Mouse (Mus musculus) embryonic facial prominence, embryonic 14.5 days (tissue): ENCODE results near the gene Taar8b. TPM values are rescaled to one million over a fixed set of nuclear protein-coding genes. Genes with fewer than 3 reads are reported as not detected.
"Not testable (repeated sequence)": the region's sequence is repeated elsewhere in the genome, so short reads cannot be mapped to it uniquely, and the experiment has no call there.

Experiments used
- ATAC-seq: fragments of 200-750 bp; cut with Nextera tagmentation; 2 replicates; pipeline ENCODE4 v1.8.0; 2017; ENCODE audit warnings: low read depth, moderate number of reproducible peaks, moderate TSS enrichment
- DNase-seq: peaks from one replicate; pipeline ENCODE4 v3.0.0-alpha.2; 2015; ENCODE audit warnings: low spot score
- H3K27ac ChIP-seq: fragments of 300-500 bp; sonication (generic); replicated peaks from 2 replicates; pipeline ENCODE4 v1.5.1; 2014; ENCODE audit warnings: low read depth, mild to moderate bottlenecking, low read length, moderate library complexity
- H3K27me3 ChIP-seq: fragments of 300-500 bp; sonication (generic); replicated peaks from 2 replicates; pipeline ENCODE4 v1.6.1; 2014; ENCODE audit warnings: low read length; ENCODE audit not compliant: control insufficient read depth, insufficient read depth
- H3K36me3 ChIP-seq: fragments of 300-500 bp; sonication (generic); 2 replicates; pipeline ENCODE4 v1.6.1; 2014; ENCODE audit warnings: low read length, mixed read lengths; ENCODE audit not compliant: control insufficient read depth, insufficient read depth
- H3K4me1 ChIP-seq: fragments of 300-500 bp; sonication (generic); 2 replicates; pipeline ENCODE4 v1.6.1; 2014; ENCODE audit warnings: antibody characterized with exemption, low read length; ENCODE audit not compliant: control insufficient read depth, insufficient read depth
- H3K4me2 ChIP-seq: fragments of 300-500 bp; sonication (generic); 2 replicates; pipeline ENCODE4 v1.6.1; 2014; ENCODE audit warnings: low read depth, mild to moderate bottlenecking, low read length, moderate library complexity, mixed read lengths
- H3K4me3 ChIP-seq: fragments of 300-500 bp; sonication (generic); 2 replicates; pipeline ENCODE4 v1.5.1; 2014; ENCODE audit warnings: low read depth, mild to moderate bottlenecking, low read length
- H3K9ac ChIP-seq: fragments of 300-500 bp; sonication (generic); 2 replicates; pipeline ENCODE4 v1.6.1; 2014; ENCODE audit warnings: low read depth, mild to moderate bottlenecking, low read length, moderate library complexity, mixed read lengths
- H3K9me3 ChIP-seq: fragments of 300-500 bp; sonication (generic); 2 replicates; pipeline ENCODE4 v1.6.1; 2016; ENCODE audit warnings: low read length; ENCODE audit not compliant: control insufficient read depth
- WGBS: fragments of 180-500 bp; shearing (Covaris S2); extraction: QIAGEN DNeasy Blood & Tissue Kit; methylation state at CpG from one replicate; pipeline ENCODE4 v1.1.7; 2014; 5-methylcytosine and 5-hydroxymethylcytosine counted together
- polyA plus RNA-seq: library from polyadenylated mRNA; unstranded; fragments of >200 nt; fragmentation: Nextera tagmentation; extraction: Ambion mirVana; gene quantifications from 2 replicates; pipeline ENCODE4 v1.2.1, GENCODE M21; 2014

The Taar8b gene
- polyA plus RNA-seq, 1 experiment from 2014 or later = not detected

DNA sequence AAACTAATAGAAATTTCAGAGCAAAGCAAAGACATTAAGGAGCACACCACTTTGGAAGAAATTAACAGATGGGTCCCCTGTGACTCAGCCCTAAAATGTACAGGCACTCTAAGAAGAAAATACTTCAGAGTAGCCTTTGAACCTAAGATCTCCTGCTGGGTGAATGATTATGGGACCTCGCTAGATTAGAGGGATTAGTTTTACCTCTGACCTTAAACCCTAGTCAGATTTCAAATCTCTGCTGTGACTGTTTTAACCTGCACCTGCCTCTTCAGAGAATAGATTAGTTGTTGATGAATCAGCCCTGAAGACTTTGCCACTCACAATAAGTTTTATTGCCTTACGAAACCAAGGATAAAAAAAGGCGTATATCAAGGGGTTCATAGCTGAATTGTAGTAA, 16.1 kb upstream of the Taar8b start:
- no peak for DNase-seq
- Histone ChIP-seq H3K36me3 (no peaks in the 10 kb centered on the region), H3K9ac (no peak overlapping the region), H3K4me1 (no peaks in the 10 kb centered on the region), H3K4me2 (no peak overlapping the region), H3K27me3 (no peaks in the 10 kb centered on the region), H3K9me3 (no peaks in the 10 kb centered on the region), H3K4me3 (no peak overlapping the region), H3K27ac (no peak overlapping the region)
- WGBS = 63% methylated on average over 3 of the region's 3 CpGs
- no peak for ATAC-seq

DNA sequence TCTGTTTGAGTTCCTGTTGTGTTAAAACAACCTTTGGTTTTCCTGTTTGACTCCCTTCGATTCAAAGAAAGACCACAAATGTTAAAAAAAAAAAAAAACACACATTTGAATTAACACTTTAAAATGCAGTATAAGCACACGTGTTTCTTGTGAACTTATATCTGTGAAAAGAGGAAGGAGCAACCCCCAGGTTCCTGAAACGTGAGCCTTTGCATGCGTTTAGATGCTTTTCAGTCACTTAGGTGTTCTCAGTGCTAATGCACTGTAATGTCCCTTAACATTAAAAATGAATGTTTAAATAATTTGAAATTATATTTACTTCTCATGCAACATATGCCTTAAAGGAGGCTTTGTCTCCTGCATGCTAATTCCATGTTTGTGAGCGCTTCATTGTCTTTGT, 15.7 kb upstream of the Taar8b start:
- H3K4me1 ChIP-seq = no peaks in the 10 kb centered on the region
- ATAC-seq (no peak), DNase-seq (no peak)
- no peak overlapping the region for H3K4me3 ChIP-seq
- H3K27ac ChIP-seq = no peak overlapping the region
- no peaks in the 10 kb centered on the region for H3K9me3 ChIP-seq
- H3K27me3 ChIP-seq = no peaks in the 10 kb centered on the region
- no peak overlapping the region for H3K4me2 ChIP-seq
- no peaks in the 10 kb centered on the region for H3K36me3 ChIP-seq
- 44% methylated on average over 5 of the region's 5 CpGs for WGBS
- H3K9ac ChIP-seq = no peak overlapping the region

GRCm38 (mm10) chr10:24103299-24103698, 11.2 kb upstream of the Taar8b start:
- ATAC-seq, H3K27me3 ChIP-seq, H3K4me2 ChIP-seq, H3K36me3 ChIP-seq, H3K4me3 ChIP-seq, H3K9me3 ChIP-seq, H3K9ac ChIP-seq, H3K27ac ChIP-seq, H3K4me1 ChIP-seq, DNase-seq: not testable (repeated sequence)
- WGBS = 8% methylated on average over 1 of the region's 1 CpGs

GRCm38 (mm10) chr10:24101812-24102211, 9.7 kb upstream of the Taar8b start, which contains the start of gene Taar8c:
Gene Taar8c (minus strand): TSS chr10:24101912.
- not testable (repeated sequence) for H3K9me3 ChIP-seq, H3K4me2 ChIP-seq, H3K27me3 ChIP-seq, ATAC-seq, H3K36me3 ChIP-seq, H3K4me1 ChIP-seq, H3K4me3 ChIP-seq, DNase-seq, H3K27ac ChIP-seq, H3K9ac ChIP-seq
- 73% methylated on average over 1 of the region's 3 CpGs for WGBS

DNA sequence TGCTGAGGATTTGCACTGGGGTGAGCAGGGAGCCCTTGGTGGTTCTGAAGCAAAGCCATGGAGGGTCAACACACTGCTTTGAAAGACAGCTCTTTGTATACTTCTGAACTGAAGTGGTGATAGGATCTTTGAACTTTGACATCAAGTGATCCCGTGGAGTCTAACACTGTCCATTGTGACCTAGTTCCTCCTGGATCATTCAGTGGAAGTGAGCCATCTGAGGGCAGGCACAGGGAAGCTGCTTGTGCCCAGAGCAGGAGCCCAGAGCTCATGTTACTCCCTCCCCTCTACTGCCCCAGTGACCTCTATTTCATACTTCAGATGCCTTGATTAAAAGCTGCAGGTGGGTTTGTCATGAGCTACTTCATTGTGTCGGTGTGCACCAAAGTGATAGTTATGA, 4.9 kb upstream of the Taar8b start:
- ATAC-seq, H3K36me3 ChIP-seq, H3K27me3 ChIP-seq, H3K4me2 ChIP-seq, H3K9me3 ChIP-seq, H3K4me3 ChIP-seq, H3K27ac ChIP-seq, H3K4me1 ChIP-seq, H3K9ac ChIP-seq, DNase-seq: not testable (repeated sequence)
- 30% methylated on average over 2 of the region's 2 CpGs for WGBS

DNA sequence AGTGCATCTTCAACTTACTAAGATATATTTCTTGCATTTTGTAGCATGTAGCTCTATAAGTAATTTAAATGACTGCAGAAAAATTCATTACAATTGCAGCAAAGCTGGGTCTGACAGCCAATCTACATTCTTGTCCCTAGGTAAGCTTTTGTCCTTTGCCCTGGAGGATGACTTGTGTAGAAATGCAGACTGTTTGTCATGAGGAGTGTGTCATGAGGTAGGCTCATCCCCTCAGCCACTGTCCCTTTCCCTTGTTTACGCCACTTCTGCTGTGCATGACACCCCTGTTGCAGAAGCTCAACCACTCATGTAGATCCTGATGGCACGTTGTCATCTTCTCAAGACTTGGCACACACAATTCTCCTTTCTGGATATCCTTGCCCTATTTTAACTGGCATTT, 4.9 kb downstream of the Taar8b start:
- H3K9me3 ChIP-seq = no peaks in the 10 kb centered on the region
- DNase-seq = no peak
- no peaks in the 10 kb centered on the region for H3K27me3 ChIP-seq
- no peak overlapping the region for H3K27ac ChIP-seq
- no peak overlapping the region for H3K4me3 ChIP-seq
- H3K4me1 ChIP-seq = no peaks in the 10 kb centered on the region
- no peak overlapping the region for H3K9ac ChIP-seq
- no peak overlapping the region for H3K4me2 ChIP-seq
- H3K36me3 ChIP-seq = no peaks in the 10 kb centered on the region
- no peak for ATAC-seq
- WGBS = 70% methylated on average over 2 of the region's 2 CpGs

- no peaks in the 10 kb centered on the region for H3K27me3 ChIP-seq
- H3K36me3 ChIP-seq = no peaks in the 10 kb centered on the region
- no peak overlapping the region for H3K4me3 ChIP-seq
- H3K27ac ChIP-seq = no peak overlapping the region
- DNase-seq (no peak), ATAC-seq (no peak)
- H3K9me3 ChIP-seq = no peaks in the 10 kb centered on the region
- no peak overlapping the region for H3K9ac ChIP-seq
- H3K4me2 ChIP-seq = no peak overlapping the region
- H3K4me1 ChIP-seq = no peaks in the 10 kb centered on the region
- 69% methylated on average over 5 of the region's 5 CpGs for WGBS
Measured at GRCm38 (mm10) chr10:24086555-24086954, 5.5 kb downstream of the Taar8b start.

DNA sequence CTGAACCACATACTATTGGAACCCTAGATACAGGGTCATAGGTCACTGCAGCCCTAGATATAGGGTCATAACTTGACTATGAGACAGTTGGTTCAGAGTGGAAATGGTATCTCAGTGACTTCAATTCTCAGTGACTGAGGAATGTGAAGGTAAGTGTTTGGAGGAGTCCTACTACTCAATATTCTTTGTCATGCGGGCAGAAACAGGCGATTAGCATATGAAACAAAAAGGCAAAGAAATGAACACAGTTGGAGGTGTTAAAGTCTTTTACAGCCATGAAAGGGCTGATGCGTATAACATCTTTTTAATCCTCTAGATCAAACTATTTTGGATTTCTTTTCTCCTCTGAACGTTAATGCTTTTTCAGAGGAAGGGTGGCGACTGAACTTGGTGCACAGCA, 6.2 kb downstream of the Taar8b start:
- no peak overlapping the region for H3K4me3 ChIP-seq
- WGBS = 79% methylated on average over 5 of the region's 5 CpGs
- ATAC-seq = no peak
- H3K9me3 ChIP-seq = no peaks in the 10 kb centered on the region
- H3K36me3 ChIP-seq = no peaks in the 10 kb centered on the region
- DNase-seq = no peak
- no peaks in the 10 kb centered on the region for H3K27me3 ChIP-seq
- H3K27ac ChIP-seq = no peak overlapping the region
- no peak overlapping the region for H3K4me2 ChIP-seq
- H3K4me1 ChIP-seq = no peaks in the 10 kb centered on the region
- H3K9ac ChIP-seq = no peak overlapping the region

- WGBS = 31% methylated on average over 3 of the region's 3 CpGs
- DNase-seq = peak; percentile 58
Measured at GRCm38 (mm10) chr10:24080166-24080565, 11.9 kb downstream of the Taar8b start.

More at GRCm38 (mm10) chr10:24080166-24080565, 11.9 kb downstream of the Taar8b start:
- Histone ChIP-seq H3K9ac (no peak overlapping the region), H3K9me3 (no peaks in the 10 kb centered on the region), H3K36me3 (no peaks in the 10 kb centered on the region), H3K4me3 (no peak overlapping the region), H3K4me2 (no peak overlapping the region), H3K27me3 (no peaks in the 10 kb centered on the region), H3K27ac (no peak overlapping the region), H3K4me1 (no peaks in the 10 kb centered on the region)
- no peak for ATAC-seq
